Mouse (Mus musculus): ENCODE data around the gene Gm16381. TPM values are rescaled to one million over a fixed set of nuclear protein-coding genes. Genes with fewer than 3 reads are reported as not detected.
"Not testable (repeated sequence)": the region's sequence is repeated elsewhere in the genome, so short reads cannot be mapped to it uniquely, and the experiment has no call there.

Gene Gm16381
- polyA plus RNA-seq (2012; rRNA removed): not detected in 2 replicates

DNA sequence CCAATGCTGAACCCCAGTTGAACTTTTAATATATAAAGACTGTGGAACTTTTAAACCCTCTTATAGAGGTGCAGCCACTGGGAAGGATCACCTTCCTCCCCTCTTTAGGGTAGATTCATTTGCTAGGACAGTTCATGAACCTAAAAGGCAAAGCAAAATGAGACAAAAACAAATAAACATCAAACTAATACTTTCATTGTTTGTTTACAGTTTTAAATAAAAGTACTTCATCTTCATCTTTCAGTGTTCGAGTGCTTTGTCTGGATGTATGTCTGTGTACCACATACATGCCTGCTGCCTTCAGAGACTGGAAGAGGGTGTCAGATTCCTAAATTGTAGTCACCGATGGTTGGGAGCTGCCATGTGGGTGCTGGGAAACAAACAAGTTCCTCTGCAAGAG is at the start of gene Gm16381:
TSS of gene Gm16381 (minus strand) at position 101 of the 400 bp plus-strand sequence.
- 94% methylated on average over 2 of the region's 2 CpGs for WGBS
- H3K36me3 ChIP-seq (ENCODE audit: control insufficient read depth, insufficient read depth, low read length); H3K4me3 ChIP-seq (ENCODE audit: extremely low read depth, insufficient read depth, insufficient read length); H3K4me1 ChIP-seq (ENCODE audit: control insufficient read depth, insufficient read depth, insufficient read length); H3K27me3 ChIP-seq (ENCODE audit: control insufficient read depth, insufficient read depth, low read length); H3K27ac ChIP-seq (ENCODE audit: insufficient read depth, low read length); DNase-seq (ENCODE audit: low read depth in 1 of 2, low spot score in 2 of 2): not testable (repeated sequence)

DNA sequence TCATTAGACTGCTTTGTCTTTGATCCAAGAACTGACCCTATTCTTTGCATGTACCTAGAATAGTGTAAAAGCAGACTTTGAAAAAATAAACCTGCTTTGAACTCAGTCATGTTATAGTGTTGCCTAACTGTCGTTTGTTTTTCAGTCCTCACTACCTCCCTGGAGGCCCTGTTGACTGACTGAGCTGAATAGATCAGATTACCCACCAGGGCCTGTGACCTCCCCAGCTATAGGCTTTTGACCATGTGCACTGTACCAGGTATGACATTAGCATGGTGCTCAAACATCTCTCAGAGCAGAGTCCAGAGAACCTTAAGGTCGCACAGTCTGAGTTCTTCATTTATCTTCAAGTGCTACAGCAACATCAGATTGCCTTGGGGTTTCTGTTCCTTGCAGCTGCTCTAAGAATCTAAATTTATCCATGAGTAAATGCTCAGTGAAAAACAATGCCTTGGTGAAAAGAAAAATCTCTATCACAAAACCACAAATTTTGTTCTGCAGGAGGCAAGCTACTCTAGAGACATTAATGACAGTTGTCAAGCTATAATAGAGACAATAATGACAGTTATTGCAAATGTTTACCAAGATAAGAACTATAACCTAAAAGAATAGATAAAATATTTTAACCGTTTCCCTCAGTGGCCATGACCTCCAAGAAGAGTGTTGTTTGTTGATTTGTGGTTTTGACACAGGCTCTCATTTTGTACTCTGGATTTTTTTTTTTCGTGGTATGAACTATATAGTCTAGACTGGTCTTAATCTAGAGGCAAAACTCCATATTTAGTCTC is 8.7 kb upstream of the Gm16381 start:
- not testable (repeated sequence) for H3K36me3 ChIP-seq (ENCODE audit: control insufficient read depth, insufficient read depth, low read length); H3K27ac ChIP-seq (ENCODE audit: insufficient read depth, low read length); H3K27me3 ChIP-seq (ENCODE audit: control insufficient read depth, insufficient read depth, low read length); H3K4me3 ChIP-seq (ENCODE audit: extremely low read depth, insufficient read depth, insufficient read length); DNase-seq (ENCODE audit: low read depth in 1 of 2, low spot score in 2 of 2); H3K4me1 ChIP-seq (ENCODE audit: control insufficient read depth, insufficient read depth, insufficient read length)
- WGBS: 48% methylated on average over 2 of the region's 4 CpGs

DNA sequence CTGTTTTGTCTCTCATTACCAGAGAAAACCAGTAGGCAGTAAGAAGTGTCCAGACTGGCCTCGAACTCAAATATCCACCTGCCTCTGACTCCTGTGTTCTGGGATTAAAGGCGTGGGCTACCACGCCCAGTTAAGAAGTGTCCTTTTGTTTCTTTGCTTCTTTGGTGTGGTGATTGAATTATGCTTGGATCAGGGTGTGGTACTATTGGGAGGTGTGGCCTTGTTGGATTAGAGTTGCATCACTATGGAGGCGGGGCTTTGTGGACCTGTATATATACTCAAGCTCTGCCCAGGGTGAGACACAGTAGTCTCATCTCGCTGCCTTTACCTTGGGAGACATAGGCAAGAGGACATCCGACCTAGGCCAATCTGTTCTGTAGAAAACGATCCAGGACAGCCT is 25.9 kb downstream of the Gm16381 start, which contains the start of gene Gm4027:
TSS of gene Gm4027 (plus strand) at position 301 of the 400 bp plus-strand sequence.
- H3K4me3 ChIP-seq (ENCODE audit: extremely low read depth, insufficient read depth, insufficient read length); H3K27ac ChIP-seq (ENCODE audit: insufficient read depth, low read length); H3K27me3 ChIP-seq (ENCODE audit: control insufficient read depth, insufficient read depth, low read length); DNase-seq (ENCODE audit: low read depth in 1 of 2, low spot score in 2 of 2); H3K36me3 ChIP-seq (ENCODE audit: control insufficient read depth, insufficient read depth, low read length); H3K4me1 ChIP-seq (ENCODE audit: control insufficient read depth, insufficient read depth, insufficient read length): not testable (repeated sequence)
- WGBS: 84% methylated on average over 5 of the region's 7 CpGs

DNA sequence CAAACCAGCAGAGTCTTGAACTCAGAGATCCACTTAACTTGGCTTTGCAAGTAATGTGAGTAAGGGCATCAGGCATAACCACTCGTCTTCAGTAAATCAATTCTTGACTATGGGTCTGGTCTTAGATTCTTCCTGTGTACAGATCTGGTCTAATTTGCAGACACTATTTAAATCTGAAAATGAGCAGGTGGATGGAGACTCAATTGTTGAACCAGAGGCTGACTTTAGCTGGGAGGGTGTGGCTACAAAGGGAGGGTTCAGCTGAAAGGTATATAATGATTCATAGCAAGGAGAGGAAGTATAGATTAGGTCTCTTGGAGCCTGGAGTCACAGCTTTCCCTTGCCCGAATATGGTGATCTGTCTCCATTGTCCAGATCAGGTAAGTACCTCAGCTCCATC is 42.0 kb downstream of the Gm16381 start, which contains the start of gene Oog1:
TSS of gene Oog1 (plus strand) at position 301 of the 400 bp plus-strand sequence.
- WGBS: 76% methylated on average over 1 of the region's 2 CpGs
- not testable (repeated sequence) for H3K4me3 ChIP-seq (ENCODE audit: extremely low read depth, insufficient read depth, insufficient read length); H3K27me3 ChIP-seq (ENCODE audit: control insufficient read depth, insufficient read depth, low read length)

DNA sequence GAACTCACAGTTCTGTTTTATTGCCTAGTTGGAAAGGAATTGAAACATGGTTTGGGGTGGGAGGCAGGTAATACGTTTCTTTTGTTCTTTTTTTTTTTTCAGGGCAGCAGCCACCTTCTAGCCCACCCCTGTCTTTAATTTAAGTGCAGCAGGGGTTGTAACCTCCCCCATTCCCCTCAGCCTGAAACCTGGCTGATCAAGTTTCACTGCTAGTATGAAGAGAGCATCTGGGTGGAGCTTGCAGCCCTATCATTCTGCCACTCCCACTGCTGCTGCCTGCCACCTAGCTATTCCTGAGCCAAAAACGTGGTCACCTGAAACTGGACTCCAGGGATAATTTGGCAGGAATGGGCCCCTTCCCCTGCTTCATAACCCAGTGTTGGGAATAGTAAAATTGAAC is 43.0 kb downstream of the Gm16381 start:
- not testable (repeated sequence) for DNase-seq (ENCODE audit: low read depth in 1 of 2, low spot score in 2 of 2); H3K4me1 ChIP-seq (ENCODE audit: control insufficient read depth, insufficient read depth, insufficient read length); H3K36me3 ChIP-seq (ENCODE audit: control insufficient read depth, insufficient read depth, low read length); H3K27me3 ChIP-seq (ENCODE audit: control insufficient read depth, insufficient read depth, low read length); H3K4me3 ChIP-seq (ENCODE audit: extremely low read depth, insufficient read depth, insufficient read length); H3K27ac ChIP-seq (ENCODE audit: insufficient read depth, low read length)
- WGBS: 16% methylated on average over 2 of the region's 2 CpGs

More for the DNA sequence above, 42.0 kb downstream of the Gm16381 start, which contains the start of gene Oog1:
- H3K36me3 ChIP-seq (ENCODE audit: control insufficient read depth, insufficient read depth, low read length); DNase-seq (ENCODE audit: low read depth in 1 of 2, low spot score in 2 of 2); H3K27ac ChIP-seq (ENCODE audit: insufficient read depth, low read length); H3K4me1 ChIP-seq (ENCODE audit: control insufficient read depth, insufficient read depth, insufficient read length): not testable (repeated sequence)

Other genes with a start within 250 kb of the Gm16381 start
- gene Slirp, start 200.7 kb downstream of the Gm16381 start, polyA plus RNA-seq (2012; rRNA removed): 4.4 and 4.8 TPM in 2 replicates
- 17.0 and 17.5 TPM in 2 replicates for gene Alkbh1, start 200.6 kb downstream of the Gm16381 start, polyA plus RNA-seq (2012; rRNA removed)
- 5.1 and 6.0 TPM in 2 replicates for gene Snw1, start 172.3 kb downstream of the Gm16381 start, polyA plus RNA-seq (2012; rRNA removed)
- not detected in 2 replicates for gene Gm5788, start 149.9 kb downstream of the Gm16381 start, polyA plus RNA-seq (2012; rRNA removed)
- not detected in 2 replicates for gene Gm8300, start 130.3 kb downstream of the Gm16381 start, polyA plus RNA-seq (2012; rRNA removed)
- gene Oog1, start 41.9 kb downstream of the Gm16381 start, polyA plus RNA-seq (2012; rRNA removed): not detected in 2 replicates
- not detected in 2 replicates for gene Gm4027, start 25.8 kb downstream of the Gm16381 start, polyA plus RNA-seq (2012; rRNA removed)
- gene Gm21319, start 131.1 kb upstream of the Gm16381 start, polyA plus RNA-seq (2012; rRNA removed): not detected in 2 replicates
- gene Gm21936, start 150.9 kb upstream of the Gm16381 start, polyA plus RNA-seq (2012; rRNA removed): not detected in 2 replicates
- gene BB287469, start 172.0 kb upstream of the Gm16381 start, polyA plus RNA-seq (2012; rRNA removed): not detected in 2 replicates
- gene Gm2001, start 197.7 kb upstream of the Gm16381 start, polyA plus RNA-seq (2012; rRNA removed): not detected in 2 replicates
- not detected in 2 replicates for gene Gm2016, start 229.5 kb upstream of the Gm16381 start, polyA plus RNA-seq (2012; rRNA removed)

Measured in spleen, adult 2 months (tissue).